Mouse (Mus musculus) embryo, embryonic 10 days (tissue): Measurements from ENCODE around the gene Sec14l4.

Experiments used
- DNase-seq: peaks from one replicate; pipeline ENCODE4 v3.0.0-alpha.2; 2015; ENCODE audit warnings: low spot score

The Sec14l4 gene

DNA sequence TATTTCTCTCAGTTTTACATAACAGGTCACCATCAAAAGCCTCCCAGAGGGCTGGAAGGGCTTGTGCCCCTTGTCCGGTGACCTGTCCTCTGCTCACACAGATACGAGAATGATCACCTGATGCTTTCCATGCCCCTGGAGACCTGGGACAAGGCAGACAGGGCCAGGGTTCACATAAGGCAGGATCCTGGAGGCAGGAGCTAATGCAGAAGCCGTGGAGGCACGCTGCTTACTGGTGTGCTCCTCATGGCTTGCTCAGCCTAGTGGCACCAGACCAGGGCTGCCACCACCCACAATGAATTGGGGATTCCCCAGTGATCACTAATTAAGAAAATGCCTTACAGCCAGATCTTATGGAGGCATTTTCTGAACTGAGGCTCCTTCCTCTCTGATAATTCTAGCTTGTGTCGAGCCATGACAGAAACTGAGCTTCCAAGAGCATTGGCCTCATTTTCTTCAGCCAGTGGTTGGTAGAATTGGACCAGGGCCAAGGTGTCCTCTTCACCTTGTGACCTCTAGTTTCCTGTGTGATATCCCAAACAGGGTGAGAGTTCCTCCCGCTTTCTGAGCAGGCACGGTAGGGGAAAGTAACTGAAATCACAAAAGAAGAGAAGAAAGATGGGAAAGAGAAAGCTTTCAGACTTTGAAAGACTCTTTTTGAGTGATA lies 47.1 kb downstream of the Sec14l4 start:
- no peak for DNase-seq

GRCm38 (mm10) chr11:4080219-4080618 lies 49.0 kb downstream of the Sec14l4 start:
- peak; percentile 74 for DNase-seq

DNA sequence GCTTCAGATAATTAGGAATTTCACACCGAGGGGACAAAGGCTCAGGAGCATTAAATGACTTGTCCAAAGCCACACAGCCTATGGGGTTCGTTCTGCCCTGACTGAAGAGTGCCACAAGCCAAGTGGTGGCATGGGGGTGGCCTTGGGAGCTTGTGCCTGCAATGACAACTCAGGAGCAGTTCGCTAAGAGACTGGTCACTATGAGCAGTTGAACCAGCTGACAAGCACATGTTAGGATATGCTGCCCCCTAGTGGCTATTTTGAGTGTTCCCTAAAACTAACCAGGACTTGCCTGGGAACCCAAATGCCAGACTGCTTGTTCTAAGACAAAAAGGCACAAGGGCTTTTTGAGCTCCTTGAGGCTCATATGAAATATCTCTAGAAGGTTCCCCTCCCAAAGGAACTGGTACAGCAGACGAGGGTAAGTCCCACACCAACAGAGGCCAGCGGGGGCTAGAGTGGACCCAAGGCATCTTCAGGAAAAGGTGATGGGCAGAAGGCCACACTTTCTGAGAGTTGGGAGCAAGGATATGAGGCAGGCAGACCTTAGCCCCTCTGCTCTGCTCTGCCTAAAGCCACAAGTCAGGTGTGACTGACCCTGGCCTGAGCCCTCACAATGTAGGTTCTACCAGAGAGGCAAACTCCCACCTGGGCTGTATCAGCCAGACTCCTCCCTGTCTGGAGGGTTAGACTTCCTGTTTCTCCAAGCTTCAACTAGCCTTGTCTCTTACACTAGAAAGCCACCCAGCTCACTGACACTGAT lies 52.2 kb downstream of the Sec14l4 start:
- DNase-seq = peak; percentile 87

DNA sequence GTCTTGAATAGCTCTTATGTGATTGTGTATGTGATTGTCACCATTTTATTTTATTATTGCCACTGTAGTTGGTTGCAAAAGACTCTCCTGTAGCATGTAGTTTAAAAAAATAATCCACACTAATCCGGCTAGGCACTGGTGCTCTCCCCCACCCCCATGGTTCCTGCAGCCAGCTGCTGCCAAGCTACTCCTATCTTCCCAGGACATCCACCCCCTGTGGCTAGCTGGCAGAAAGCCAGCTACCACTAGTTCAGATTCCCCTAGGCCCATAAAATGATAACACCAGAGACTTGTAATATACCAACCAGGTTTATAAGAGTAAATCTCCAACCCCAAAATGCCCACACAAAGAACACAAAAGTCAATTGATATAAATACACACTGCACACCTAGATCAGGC lies 55.0 kb downstream of the Sec14l4 start:
- DNase-seq = no peak

- no peak for DNase-seq
Measured at GRCm38 (mm10) chr11:4087267-4087666, 56.0 kb downstream of the Sec14l4 start.

DNA sequence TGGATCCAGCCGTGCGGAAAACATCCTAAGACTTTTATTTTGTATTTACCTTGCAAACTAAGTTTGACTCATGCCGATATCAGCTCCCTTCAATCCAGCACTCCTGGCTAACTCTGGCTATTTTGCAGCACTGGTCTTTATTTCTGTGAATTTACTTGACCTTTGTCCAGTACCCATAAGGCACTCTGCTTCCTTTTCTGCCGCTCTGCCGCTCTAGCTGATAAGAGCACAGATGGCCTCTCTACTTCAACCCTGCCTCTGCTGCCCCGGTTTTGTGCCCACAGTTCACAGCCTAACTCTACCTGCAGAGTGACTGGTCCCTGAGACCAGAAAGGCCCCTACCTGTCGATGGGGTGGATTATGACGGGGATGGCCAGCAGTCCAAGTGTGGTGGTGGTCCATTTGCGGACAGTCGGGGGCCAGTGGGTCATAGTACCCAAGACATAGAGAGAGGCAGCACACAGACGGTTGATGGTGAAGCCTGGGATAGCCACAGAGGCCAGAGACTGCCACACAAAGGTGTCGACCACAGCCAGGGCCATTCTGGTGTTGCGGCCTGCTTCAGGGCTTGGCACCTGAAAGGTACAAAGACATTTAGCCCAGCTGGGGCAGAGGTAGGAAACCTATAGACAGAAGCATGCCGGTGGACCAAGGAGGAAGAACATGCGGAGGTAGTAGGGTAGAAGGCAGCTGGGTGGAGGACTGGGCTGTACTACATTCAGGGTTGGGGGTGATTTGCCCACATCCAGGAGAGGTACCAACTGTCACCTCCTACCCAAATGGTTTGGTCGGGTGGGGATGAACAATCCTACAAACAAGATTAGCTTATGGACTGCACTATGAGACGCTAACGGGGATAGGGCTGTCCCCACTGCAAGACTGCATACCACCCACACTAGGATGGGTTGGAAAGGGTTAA lies 62.5 kb downstream of the Sec14l4 start:
- no peak for DNase-seq

DNA sequence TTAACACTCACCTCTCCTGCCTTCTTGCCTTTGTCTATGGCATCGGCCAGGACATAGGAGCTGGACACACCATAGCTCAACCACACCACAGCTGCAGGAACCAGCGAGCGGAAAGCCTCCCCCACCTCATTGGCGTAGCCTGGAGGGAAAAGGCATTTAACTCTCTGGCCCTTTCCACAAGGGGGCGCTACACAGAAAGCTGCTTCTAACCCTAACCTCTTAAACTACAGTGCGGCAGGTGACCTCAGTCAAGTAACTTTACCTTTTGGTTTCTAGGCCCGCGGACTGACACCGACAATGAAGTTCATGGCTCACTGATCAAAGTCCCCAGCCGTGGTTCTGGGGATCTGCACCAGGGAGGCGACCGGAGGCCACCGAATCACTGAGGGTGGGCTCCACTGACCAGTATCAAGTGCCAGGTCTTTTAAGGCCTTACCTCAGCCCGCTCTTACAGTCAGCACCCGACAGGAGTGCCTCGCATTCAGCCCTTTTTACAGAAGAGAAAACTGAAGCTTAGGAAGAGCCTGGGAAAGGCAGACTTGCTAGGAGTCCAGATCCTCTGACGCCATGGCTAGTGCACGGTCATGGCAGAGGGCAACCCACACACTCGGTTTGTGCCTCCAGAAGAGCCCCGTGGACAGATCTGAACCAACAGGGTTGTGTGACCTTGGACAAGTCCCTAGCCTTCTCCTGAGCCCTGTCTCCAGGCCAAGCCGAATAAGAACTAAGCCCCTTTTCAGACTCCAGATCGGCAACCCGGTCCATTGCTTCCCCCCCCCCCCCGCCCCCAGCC lies 63.3 kb downstream of the Sec14l4 start:
- peak; percentile 87 for DNase-seq

DNA sequence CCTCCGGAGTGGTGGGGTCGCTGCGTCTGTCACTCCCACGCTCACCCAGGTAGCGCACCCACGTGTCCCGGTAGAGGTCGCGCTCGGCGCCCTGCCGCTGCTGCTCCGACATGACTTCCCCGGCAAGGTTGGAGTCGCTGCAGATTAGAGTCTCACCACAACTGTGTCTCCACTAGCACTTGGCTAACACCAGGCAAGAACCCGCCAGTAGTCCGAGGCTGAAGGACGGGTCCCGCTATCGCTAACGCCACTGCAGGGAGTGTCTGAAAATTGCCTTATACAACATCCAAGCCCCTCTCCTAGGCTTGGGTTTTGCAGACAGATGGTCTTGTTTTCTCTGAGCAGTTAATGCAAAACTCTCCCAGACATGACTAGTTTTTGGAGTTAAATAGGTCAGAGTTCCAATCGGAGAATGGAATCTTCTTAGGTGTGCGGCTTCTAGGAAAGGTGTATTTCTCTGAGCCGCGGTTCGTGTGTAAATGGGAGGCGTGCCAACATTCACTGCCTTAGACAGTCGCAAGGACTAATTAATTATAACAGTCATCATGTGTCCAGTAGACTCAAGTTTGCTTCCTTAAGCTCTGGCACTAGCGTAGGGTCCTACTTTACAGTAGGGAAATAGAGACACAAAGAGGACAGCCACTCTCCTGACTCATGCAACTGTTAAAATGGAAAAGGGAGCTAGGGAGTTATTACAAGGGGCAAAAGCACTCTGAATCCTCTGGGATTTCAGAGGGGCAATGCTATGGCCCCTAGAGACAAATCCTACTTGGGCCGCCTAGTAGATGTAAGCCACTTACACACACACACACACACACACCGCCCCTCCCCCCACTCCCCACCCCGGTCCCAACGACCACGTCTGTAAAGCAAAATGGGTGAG lies 64.2 kb downstream of the Sec14l4 start, which contains the start of gene Mtfp1:
Gene Mtfp1 (minus strand): TSS at position 275 of the 883 bp plus-strand sequence.
- DNase-seq = peak; percentile 81

GRCm38 (mm10) chr11:4096054-4096984 lies 65.1 kb downstream of the Sec14l4 start:
- peak; percentile 100 for DNase-seq

DNA sequence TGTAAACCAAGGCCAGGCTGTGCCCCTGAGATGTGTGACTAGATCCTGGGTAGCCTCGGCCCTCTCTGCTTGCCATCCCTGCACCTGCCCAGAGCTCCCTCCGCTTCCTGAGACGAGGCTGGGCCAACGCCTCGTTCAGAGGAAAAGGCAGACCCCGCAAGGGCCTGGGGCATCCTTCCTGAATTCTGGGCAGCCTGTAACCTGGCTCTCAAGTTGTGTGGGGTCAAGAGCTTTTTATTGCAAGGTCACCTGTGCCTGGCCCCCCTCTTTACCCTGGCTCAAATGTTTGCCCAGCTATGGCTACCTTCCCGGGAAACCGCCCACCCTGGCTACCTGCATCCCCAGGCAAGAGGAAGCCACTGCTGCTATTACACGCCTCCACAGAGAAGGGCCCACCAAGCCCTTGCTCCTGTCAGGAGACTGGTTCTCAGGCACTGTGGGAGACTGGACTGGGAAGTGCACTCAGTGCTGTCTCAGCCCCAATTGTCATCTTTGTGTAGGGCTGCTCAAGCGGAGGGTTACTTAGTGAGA lies 65.9 kb downstream of the Sec14l4 start:
- DNase-seq = peak; percentile 13
